Mouse (Mus musculus): ENCODE results near the gene Ptprm.

Gene Ptprm

GRCm38 (mm10) chr17:66671715-66672230 is 682.5 kb downstream of the Ptprm start:
- DNase-seq (ENCODE audit: low spot score): no peak

DNA sequence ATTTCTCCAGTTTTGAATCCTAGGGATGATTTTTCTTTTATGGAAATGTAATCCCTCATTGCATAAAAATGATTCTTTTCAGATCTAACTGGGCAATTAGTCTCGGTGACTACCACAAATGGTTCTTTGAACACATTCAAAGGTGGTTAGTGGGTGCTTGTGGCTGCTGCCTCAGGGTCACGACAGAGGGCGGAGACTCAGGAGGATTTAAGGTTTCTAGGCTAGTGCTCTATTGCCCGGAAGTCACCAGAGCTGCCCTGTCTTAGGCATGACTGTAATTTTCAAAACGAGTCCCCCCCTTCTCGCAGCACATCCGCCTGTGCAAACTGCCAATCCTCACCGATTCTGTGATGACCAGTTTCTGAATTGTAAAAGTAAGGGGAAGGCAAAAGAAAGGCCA is 683.0 kb downstream of the Ptprm start:
- DNase-seq (ENCODE audit: low spot score): no peak

DNA sequence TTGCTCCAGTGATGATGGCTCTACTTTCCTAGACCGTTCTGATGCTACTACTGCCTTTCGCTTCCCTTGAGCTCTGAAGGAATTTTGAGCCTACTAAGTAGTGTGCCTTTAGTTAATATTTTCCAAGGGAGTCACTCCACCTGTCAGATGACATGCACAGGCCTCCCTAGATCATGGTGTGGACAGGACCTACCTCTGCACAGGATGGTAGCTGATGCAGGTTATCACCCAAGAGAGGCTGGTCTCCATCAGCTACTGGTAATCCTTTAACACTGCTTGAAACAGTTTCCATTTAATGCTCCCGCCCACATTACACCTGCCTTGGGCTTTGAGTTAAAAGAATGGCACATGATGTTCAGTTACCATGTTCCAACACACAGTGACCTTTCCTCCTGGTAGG is 688.5 kb downstream of the Ptprm start:
- no peak for DNase-seq (ENCODE audit: low spot score)

GRCm38 (mm10) chr17:66665201-66665756 is 689.0 kb downstream of the Ptprm start:
- no peak for DNase-seq (ENCODE audit: low spot score)

DNA sequence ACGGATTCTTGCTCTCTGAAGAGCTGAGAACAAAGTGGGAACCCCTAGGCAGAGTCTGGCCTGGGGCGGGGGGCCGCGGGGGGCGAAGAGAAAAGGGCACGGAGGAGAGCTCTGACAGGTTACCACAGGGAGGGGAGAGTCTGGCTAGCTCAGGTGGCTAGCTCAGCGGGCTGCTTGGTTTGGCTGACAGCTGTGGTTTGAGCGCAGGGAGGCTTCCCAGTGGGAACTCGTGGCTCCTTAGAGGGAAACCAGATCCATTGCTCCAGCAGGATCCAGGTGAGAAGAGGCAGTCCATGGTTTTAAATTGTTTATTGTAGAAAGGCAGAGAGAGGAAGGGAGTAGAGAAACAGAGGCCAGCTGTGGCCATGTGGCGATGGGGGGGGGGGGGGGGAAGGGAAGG is 689.5 kb downstream of the Ptprm start:
- DNase-seq (ENCODE audit: low spot score): no peak

GRCm38 (mm10) chr17:66659242-66659641 is 695.0 kb downstream of the Ptprm start:
- no peak for DNase-seq (ENCODE audit: low spot score)

DNA sequence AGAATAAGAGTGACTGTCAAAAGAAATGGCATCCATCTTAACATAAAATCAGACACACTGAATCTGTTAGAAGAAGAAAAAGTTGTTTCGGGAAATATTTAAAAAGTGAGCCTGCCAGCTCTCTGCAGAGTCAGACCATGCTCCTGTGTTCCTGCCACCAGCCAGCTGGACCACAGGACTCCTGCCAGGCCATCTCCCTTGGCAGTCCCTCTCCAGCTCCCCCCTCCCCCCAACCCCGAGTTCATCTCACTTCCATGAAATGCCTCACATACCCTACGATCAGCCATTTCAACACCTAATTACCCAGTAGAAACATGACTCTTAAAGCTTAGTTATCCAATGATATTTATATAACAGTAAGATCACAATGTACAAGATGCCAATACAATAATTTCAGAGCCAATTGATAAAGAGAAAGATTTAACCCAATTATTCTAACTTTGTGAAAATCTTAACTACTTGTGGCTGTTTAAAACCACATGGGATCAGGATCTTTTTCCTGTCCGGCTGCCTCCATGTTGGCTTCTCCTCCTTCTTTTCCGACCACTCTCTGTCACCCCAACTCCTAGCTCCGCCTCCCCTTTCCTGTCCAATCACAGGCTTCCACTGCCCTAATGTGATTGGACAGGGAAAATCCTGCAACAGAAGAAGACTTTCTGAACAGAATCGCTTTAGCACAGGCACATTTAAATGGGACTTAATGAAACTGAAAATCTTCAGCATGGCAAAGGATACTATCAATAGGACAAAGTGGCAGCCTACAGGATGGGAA is 716.1 kb downstream of the Ptprm start:
- no peak for DNase-seq (ENCODE audit: low spot score)

DNA sequence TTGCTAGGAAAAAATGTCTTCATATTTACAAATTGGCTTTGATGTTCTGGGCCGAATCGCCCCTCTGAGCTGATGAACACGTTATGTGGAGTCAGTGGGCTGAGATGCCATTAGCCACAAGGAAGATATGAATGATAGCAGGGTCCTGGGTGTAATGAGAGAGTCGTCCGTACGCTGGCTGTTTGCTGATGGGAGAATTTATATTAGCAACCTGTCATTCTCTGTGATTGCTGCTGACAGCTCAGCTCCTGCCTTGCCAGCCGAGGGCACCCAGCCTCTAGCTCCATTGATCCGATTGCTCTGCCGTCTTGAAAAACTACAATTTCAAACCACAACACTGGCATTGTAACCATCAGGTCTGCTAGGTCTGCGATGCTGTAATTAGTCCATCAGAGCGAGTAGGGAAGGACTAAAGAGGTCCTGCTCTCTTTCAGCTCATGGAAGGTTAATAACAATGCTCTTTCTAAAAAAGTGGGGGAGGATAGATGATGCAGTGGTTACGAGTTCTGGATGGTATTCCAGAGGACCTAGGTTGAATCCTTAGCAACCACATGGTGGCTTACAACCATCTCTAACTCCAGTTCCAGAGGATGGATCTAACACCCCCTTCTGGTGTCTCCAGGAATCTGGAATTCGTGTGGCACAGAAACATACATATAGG is 734.1 kb downstream of the Ptprm start:
- DNase-seq (ENCODE audit: low spot score): no peak

DNA sequence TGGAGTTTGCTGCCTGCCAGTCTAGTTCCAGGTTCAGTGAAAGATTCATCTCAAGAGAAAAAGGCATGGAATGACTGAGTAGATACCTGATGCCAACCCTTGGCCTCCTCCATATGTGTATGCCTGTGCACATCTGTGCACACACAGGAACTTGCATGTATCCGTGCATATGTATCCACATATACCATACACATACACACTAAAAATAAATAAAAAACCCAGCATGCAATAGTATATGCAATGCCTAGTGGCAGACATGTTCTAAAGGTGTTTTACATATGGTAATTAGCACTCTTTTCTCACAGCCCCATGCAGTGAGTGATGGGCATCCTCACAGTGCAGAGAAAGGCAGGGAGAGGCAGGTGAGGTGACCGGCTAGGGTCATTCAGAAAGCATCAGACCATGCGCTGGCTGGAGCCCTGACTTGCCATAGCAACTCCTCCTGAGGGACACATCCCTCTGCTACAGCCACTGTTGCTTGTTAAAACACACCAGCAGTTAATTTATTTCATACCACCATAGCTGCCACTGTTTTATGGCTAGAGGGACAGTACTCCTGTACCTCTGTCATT is 734.9 kb downstream of the Ptprm start:
- no peak for DNase-seq (ENCODE audit: low spot score)

All from adipocyte (in vitro differentiated cells).